Mouse (Mus musculus): ENCODE data around the gene Tada1. TPM values are rescaled to one million over a fixed set of nuclear protein-coding genes. Genes with fewer than 3 reads are reported as not detected.

The Tada1 gene
- polyA plus RNA-seq, 1 experiment, result 21.8 TPM

DNA sequence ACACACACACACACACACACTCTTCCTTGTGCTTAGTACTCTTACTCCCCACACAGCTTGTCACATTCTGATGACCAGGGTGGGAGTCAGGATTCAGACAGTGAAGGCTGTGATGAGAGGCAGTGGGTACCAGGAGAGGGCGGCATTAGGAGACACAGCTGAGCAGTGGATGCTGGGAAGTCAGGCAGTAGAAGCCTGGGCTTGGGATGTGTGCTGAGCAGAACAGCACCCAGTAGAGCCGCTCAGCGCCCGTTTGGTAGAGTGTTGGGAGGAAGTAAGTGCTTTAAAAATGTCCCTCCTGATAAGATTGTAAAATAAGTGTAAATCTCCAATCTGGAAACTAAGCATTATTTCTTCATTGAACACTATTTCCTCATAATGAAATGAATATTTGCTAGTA, 3.7 kb downstream of the Tada1 start:
- no peaks in the 10 kb centered on the region for H3K27me3 ChIP-seq (ENCODE audit: control insufficient read depth, insufficient read depth, low read length)
- peaks cover 3% of the 10 kb centered on the region; the same call in 1 of the 2 replicates for H3K36me3 ChIP-seq (ENCODE audit: control insufficient read depth, insufficient read depth, low read length)
- TF ChIP-seq POLR2A (IDR thresholded peaks at IDR 0.05; ENCODE audit: control insufficient read depth, low read depth, low read length) (no peak), CTCF (IDR thresholded peaks at IDR 0.05; ENCODE audit: control insufficient read depth, insufficient read depth, insufficient replicate concordance, low read depth, low read length) (no peak)
- peaks cover 10% of the 10 kb centered on the region for H3K4me1 ChIP-seq (ENCODE audit: control insufficient read depth, insufficient read depth, low read length)
- no peak overlapping the region for H3K27ac ChIP-seq (ENCODE audit: control insufficient read depth, insufficient read depth, low read depth, low read length)
- no peak overlapping the region for H3K4me3 ChIP-seq (ENCODE audit: control insufficient read depth, low read depth, low read length)

GRCm38 (mm10) chr1:166384614-166385013, 5.7 kb downstream of the Tada1 start:
- Histone ChIP-seq H3K4me1 (ENCODE audit: control insufficient read depth, insufficient read depth, low read length) (peaks cover 6% of the 10 kb centered on the region), H3K4me3 (ENCODE audit: control insufficient read depth, low read depth, low read length) (no peak overlapping the region), H3K27me3 (ENCODE audit: control insufficient read depth, insufficient read depth, low read length) (no peaks in the 10 kb centered on the region), H3K27ac (ENCODE audit: control insufficient read depth, insufficient read depth, low read depth, low read length) (no peak overlapping the region), H3K36me3 (ENCODE audit: control insufficient read depth, insufficient read depth, low read length) (peaks cover 3% of the 10 kb centered on the region)
- TF ChIP-seq POLR2A (IDR thresholded peaks at IDR 0.05; ENCODE audit: control insufficient read depth, low read depth, low read length) (no peak), CTCF (IDR thresholded peaks at IDR 0.05; ENCODE audit: control insufficient read depth, insufficient read depth, insufficient replicate concordance, low read depth, low read length) (no peak)

DNA sequence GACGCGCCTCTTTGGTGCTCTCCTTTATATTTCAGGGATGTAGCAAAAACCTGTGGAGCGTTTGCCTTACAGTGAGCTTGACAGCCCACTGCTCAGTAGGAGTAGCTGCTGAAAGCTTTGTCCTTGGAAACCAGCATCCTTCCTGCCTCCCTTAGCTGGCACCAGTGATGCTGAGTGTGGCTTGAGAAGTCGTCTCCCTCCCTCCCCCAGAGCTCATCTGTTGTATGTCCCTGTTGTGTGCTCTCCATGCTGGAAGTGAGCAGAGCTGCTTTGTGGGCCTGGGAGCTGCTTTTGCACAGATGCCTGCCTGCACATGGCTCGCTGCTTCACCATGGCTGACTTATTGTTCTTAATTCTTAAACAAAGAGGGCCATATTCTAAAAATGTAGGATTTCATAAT, 6.5 kb downstream of the Tada1 start:
- Histone ChIP-seq H3K4me3 (ENCODE audit: control insufficient read depth, low read depth, low read length) (no peak overlapping the region), H3K27ac (ENCODE audit: control insufficient read depth, insufficient read depth, low read depth, low read length) (no peak overlapping the region), H3K27me3 (ENCODE audit: control insufficient read depth, insufficient read depth, low read length) (no peaks in the 10 kb centered on the region), H3K4me1 (ENCODE audit: control insufficient read depth, insufficient read depth, low read length) (peaks cover 2% of the 10 kb centered on the region; the same call in 1 of the 2 replicates), H3K36me3 (ENCODE audit: control insufficient read depth, insufficient read depth, low read length) (peaks cover 3% of the 10 kb centered on the region)
- TF ChIP-seq POLR2A (IDR thresholded peaks at IDR 0.05; ENCODE audit: control insufficient read depth, low read depth, low read length) (no peak), CTCF (IDR thresholded peaks at IDR 0.05; ENCODE audit: control insufficient read depth, insufficient read depth, insufficient replicate concordance, low read depth, low read length) (no peak)

DNA sequence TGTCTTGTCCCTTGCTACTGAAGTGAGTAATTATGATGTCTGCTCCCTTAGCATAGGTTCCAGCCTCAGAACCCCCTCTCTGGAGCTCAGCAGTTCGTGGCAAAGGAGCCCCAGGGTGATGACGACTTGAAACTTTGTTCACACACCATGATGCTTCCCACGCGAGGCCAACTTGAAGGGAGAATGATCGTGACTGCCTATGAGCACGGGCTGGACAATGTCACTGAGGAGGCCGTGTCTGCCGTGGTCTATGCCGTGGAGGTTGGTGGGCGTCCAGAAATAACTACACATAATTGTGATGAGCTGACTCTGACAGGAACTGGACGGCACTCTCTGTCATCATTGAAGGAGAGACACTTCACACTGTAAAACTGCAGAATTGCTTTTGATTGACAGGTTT, 9.6 kb downstream of the Tada1 start:
- TF ChIP-seq CTCF (IDR thresholded peaks at IDR 0.05; ENCODE audit: control insufficient read depth, insufficient read depth, insufficient replicate concordance, low read depth, low read length) (no peak), POLR2A (IDR thresholded peaks at IDR 0.05; ENCODE audit: control insufficient read depth, low read depth, low read length) (no peak)
- Histone ChIP-seq H3K27ac (ENCODE audit: control insufficient read depth, insufficient read depth, low read depth, low read length) (no peak overlapping the region), H3K27me3 (ENCODE audit: control insufficient read depth, insufficient read depth, low read length) (no peaks in the 10 kb centered on the region), H3K36me3 (ENCODE audit: control insufficient read depth, insufficient read depth, low read length) (peaks cover 4% of the 10 kb centered on the region), H3K4me3 (ENCODE audit: control insufficient read depth, low read depth, low read length) (no peak overlapping the region), H3K4me1 (ENCODE audit: control insufficient read depth, insufficient read depth, low read length) (no peaks in the 10 kb centered on the region)

- Histone ChIP-seq H3K4me1 (ENCODE audit: control insufficient read depth, insufficient read depth, low read length) (no peaks in the 10 kb centered on the region), H3K4me3 (ENCODE audit: control insufficient read depth, low read depth, low read length) (no peak overlapping the region), H3K36me3 (ENCODE audit: control insufficient read depth, insufficient read depth, low read length) (peaks cover 4% of the 10 kb centered on the region), H3K27ac (ENCODE audit: control insufficient read depth, insufficient read depth, low read depth, low read length) (no peak overlapping the region), H3K27me3 (ENCODE audit: control insufficient read depth, insufficient read depth, low read length) (no peaks in the 10 kb centered on the region)
- no peak for TF ChIP-seq POLR2A (IDR thresholded peaks at IDR 0.05; ENCODE audit: control insufficient read depth, low read depth, low read length)
- TF ChIP-seq CTCF (IDR thresholded peaks at IDR 0.05; ENCODE audit: control insufficient read depth, insufficient read depth, insufficient replicate concordance, low read depth, low read length), result no peak
Observed at GRCm38 (mm10) chr1:166389406-166390125, 10.7 kb downstream of the Tada1 start.

GRCm38 (mm10) chr1:166391671-166392070, 12.8 kb downstream of the Tada1 start:
- Histone ChIP-seq H3K27ac (ENCODE audit: control insufficient read depth, insufficient read depth, low read depth, low read length) (no peak overlapping the region), H3K4me3 (ENCODE audit: control insufficient read depth, low read depth, low read length) (no peak overlapping the region), H3K27me3 (ENCODE audit: control insufficient read depth, insufficient read depth, low read length) (no peaks in the 10 kb centered on the region), H3K36me3 (ENCODE audit: control insufficient read depth, insufficient read depth, low read length) (peaks cover 3% of the 10 kb centered on the region), H3K4me1 (ENCODE audit: control insufficient read depth, insufficient read depth, low read length) (no peaks in the 10 kb centered on the region)
- no peak for TF ChIP-seq CTCF (IDR thresholded peaks at IDR 0.05; ENCODE audit: control insufficient read depth, insufficient read depth, insufficient replicate concordance, low read depth, low read length)
- no peak for TF ChIP-seq POLR2A (IDR thresholded peaks at IDR 0.05; ENCODE audit: control insufficient read depth, low read depth, low read length)

- no peak overlapping the region for H3K27ac ChIP-seq (ENCODE audit: control insufficient read depth, insufficient read depth, low read depth, low read length)
- peaks cover 4% of the 10 kb centered on the region for H3K36me3 ChIP-seq (ENCODE audit: control insufficient read depth, insufficient read depth, low read length)
- no peak for TF ChIP-seq CTCF (IDR thresholded peaks at IDR 0.05; ENCODE audit: control insufficient read depth, insufficient read depth, insufficient replicate concordance, low read depth, low read length)
- no peak for TF ChIP-seq POLR2A (IDR thresholded peaks at IDR 0.05; ENCODE audit: control insufficient read depth, low read depth, low read length)
- no peaks in the 10 kb centered on the region for H3K4me1 ChIP-seq (ENCODE audit: control insufficient read depth, insufficient read depth, low read length)
- no peaks in the 10 kb centered on the region for H3K27me3 ChIP-seq (ENCODE audit: control insufficient read depth, insufficient read depth, low read length)
- no peak overlapping the region for H3K4me3 ChIP-seq (ENCODE audit: control insufficient read depth, low read depth, low read length)
Observed at GRCm38 (mm10) chr1:166394770-166395169, 15.9 kb downstream of the Tada1 start.

All from testis, adult 2 months (tissue).